Mouse (Mus musculus): ENCODE results near the gene Rybp. TPM values are rescaled to one million over a fixed set of nuclear protein-coding genes. Genes with fewer than 3 reads are reported as not detected.
A peak's percentile ranks its signal among the peaks of the same experiment; 100 is the strongest.

Gene Rybp
- polyA plus RNA-seq, 1 experiment: 28.1 TPM

- no peak overlapping the region for H3K4me3 ChIP-seq (ENCODE audit: insufficient read depth, low read length)
- TF ChIP-seq CTCF (IDR thresholded peaks at IDR 0.05; ENCODE audit: low read depth, low read length) (no peak), POLR2A (IDR thresholded peaks at IDR 0.05; ENCODE audit: borderline replicate concordance, low read depth, low read length) (no peak)
- H3K27ac ChIP-seq (ENCODE audit: insufficient read depth, low read depth, low read length): no peak overlapping the region
- peaks cover 13% of the 10 kb centered on the region for H3K4me1 ChIP-seq (ENCODE audit: control insufficient read depth, insufficient read depth, low read length)
Measured at GRCm38 (mm10) chr6:100289058-100289457, 1.8 kb upstream of the Rybp start.

- no peak for TF ChIP-seq CTCF (IDR thresholded peaks at IDR 0.05; ENCODE audit: low read depth, low read length)
- no peak for TF ChIP-seq POLR2A (IDR thresholded peaks at IDR 0.05; ENCODE audit: borderline replicate concordance, low read depth, low read length)
- Histone ChIP-seq H3K27ac (ENCODE audit: insufficient read depth, low read depth, low read length) (no peak overlapping the region), H3K4me1 (ENCODE audit: control insufficient read depth, insufficient read depth, low read length) (peaks cover 13% of the 10 kb centered on the region), H3K4me3 (ENCODE audit: insufficient read depth, low read length) (no peak overlapping the region)
Measured at GRCm38 (mm10) chr6:100288730-100289035, 1.4 kb upstream of the Rybp start.

- no peak overlapping the region for H3K27ac ChIP-seq (ENCODE audit: insufficient read depth, low read depth, low read length)
- TF ChIP-seq CTCF (IDR thresholded peaks at IDR 0.05; ENCODE audit: low read depth, low read length) (no peak), POLR2A (IDR thresholded peaks at IDR 0.05; ENCODE audit: borderline replicate concordance, low read depth, low read length) (no peak)
- H3K4me1 ChIP-seq (ENCODE audit: control insufficient read depth, insufficient read depth, low read length): peaks cover 13% of the 10 kb centered on the region
- H3K4me3 ChIP-seq (ENCODE audit: insufficient read depth, low read length): peak overlapping the region; percentile 73
Measured at GRCm38 (mm10) chr6:100288016-100288729, 888 bp upstream of the Rybp start.

GRCm38 (mm10) chr6:100286573-100287333 lies 532 bp downstream of the Rybp start:
- Histone ChIP-seq H3K4me3 (ENCODE audit: insufficient read depth, low read length) (peak overlapping the region; percentile 66), H3K27ac (ENCODE audit: insufficient read depth, low read depth, low read length) (peak overlapping the region; percentile 57), H3K4me1 (ENCODE audit: control insufficient read depth, insufficient read depth, low read length) (peaks cover 13% of the 10 kb centered on the region)
- TF ChIP-seq CTCF (IDR thresholded peaks at IDR 0.05; ENCODE audit: low read depth, low read length) (no peak), POLR2A (IDR thresholded peaks at IDR 0.05; ENCODE audit: borderline replicate concordance, low read depth, low read length) (no peak)

GRCm38 (mm10) chr6:100285985-100286572 lies 1.2 kb downstream of the Rybp start:
- Histone ChIP-seq H3K27ac (ENCODE audit: insufficient read depth, low read depth, low read length) (no peak overlapping the region), H3K4me1 (ENCODE audit: control insufficient read depth, insufficient read depth, low read length) (peaks cover 13% of the 10 kb centered on the region), H3K4me3 (ENCODE audit: insufficient read depth, low read length) (peak overlapping the region; percentile 66)
- TF ChIP-seq POLR2A (IDR thresholded peaks at IDR 0.05; ENCODE audit: borderline replicate concordance, low read depth, low read length): no peak
- TF ChIP-seq CTCF (IDR thresholded peaks at IDR 0.05; ENCODE audit: low read depth, low read length): no peak

GRCm38 (mm10) chr6:100278841-100279240 lies 8.4 kb downstream of the Rybp start:
- Histone ChIP-seq H3K27ac (ENCODE audit: insufficient read depth, low read depth, low read length) (no peak overlapping the region), H3K4me3 (ENCODE audit: insufficient read depth, low read length) (no peak overlapping the region), H3K4me1 (ENCODE audit: control insufficient read depth, insufficient read depth, low read length) (peaks cover 4% of the 10 kb centered on the region)
- TF ChIP-seq CTCF (IDR thresholded peaks at IDR 0.05; ENCODE audit: low read depth, low read length) (no peak), POLR2A (IDR thresholded peaks at IDR 0.05; ENCODE audit: borderline replicate concordance, low read depth, low read length) (no peak)

- Histone ChIP-seq H3K4me1 (ENCODE audit: control insufficient read depth, insufficient read depth, low read length) (peaks cover 8% of the 10 kb centered on the region), H3K27ac (ENCODE audit: insufficient read depth, low read depth, low read length) (no peak overlapping the region), H3K4me3 (ENCODE audit: insufficient read depth, low read length) (no peak overlapping the region)
- TF ChIP-seq CTCF (IDR thresholded peaks at IDR 0.05; ENCODE audit: low read depth, low read length): no peak
- no peak for TF ChIP-seq POLR2A (IDR thresholded peaks at IDR 0.05; ENCODE audit: borderline replicate concordance, low read depth, low read length)
Measured at GRCm38 (mm10) chr6:100276344-100276743, 10.9 kb downstream of the Rybp start.

- no peak overlapping the region for H3K27ac ChIP-seq (ENCODE audit: insufficient read depth, low read depth, low read length)
- no peak for TF ChIP-seq POLR2A (IDR thresholded peaks at IDR 0.05; ENCODE audit: borderline replicate concordance, low read depth, low read length)
- no peak for TF ChIP-seq CTCF (IDR thresholded peaks at IDR 0.05; ENCODE audit: low read depth, low read length)
- peaks cover 12% of the 10 kb centered on the region for H3K4me1 ChIP-seq (ENCODE audit: control insufficient read depth, insufficient read depth, low read length)
- H3K4me3 ChIP-seq (ENCODE audit: insufficient read depth, low read length): no peak overlapping the region
Measured at GRCm38 (mm10) chr6:100275643-100276042, 11.6 kb downstream of the Rybp start.

- no peak overlapping the region for H3K4me3 ChIP-seq (ENCODE audit: insufficient read depth, low read length)
- TF ChIP-seq POLR2A (IDR thresholded peaks at IDR 0.05; ENCODE audit: borderline replicate concordance, low read depth, low read length) (no peak), CTCF (IDR thresholded peaks at IDR 0.05; ENCODE audit: low read depth, low read length) (no peak)
- no peak overlapping the region for H3K27ac ChIP-seq (ENCODE audit: insufficient read depth, low read depth, low read length)
- peaks cover 12% of the 10 kb centered on the region for H3K4me1 ChIP-seq (ENCODE audit: control insufficient read depth, insufficient read depth, low read length)
Measured at GRCm38 (mm10) chr6:100273556-100273955, 13.7 kb downstream of the Rybp start.

- H3K4me3 ChIP-seq (ENCODE audit: insufficient read depth, low read length): no peak overlapping the region; the same call in 1 of the 2 replicates
- peak overlapping the region; percentile 37 for H3K27ac ChIP-seq (ENCODE audit: insufficient read depth, low read depth, low read length)
- TF ChIP-seq CTCF (IDR thresholded peaks at IDR 0.05; ENCODE audit: low read depth, low read length) (no peak), POLR2A (IDR thresholded peaks at IDR 0.05; ENCODE audit: borderline replicate concordance, low read depth, low read length) (no peak)
- peaks cover 9% of the 10 kb centered on the region for H3K4me1 ChIP-seq (ENCODE audit: control insufficient read depth, insufficient read depth, low read length)
Measured at GRCm38 (mm10) chr6:100271992-100272391, 15.3 kb downstream of the Rybp start.

Data from bone marrow macrophage, adult 2 months (primary cell).